Mouse (Mus musculus) forebrain, embryonic 12.5 days (tissue): Measurements from ENCODE around the gene Rtn4rl1. TPM values are rescaled to one million over a fixed set of nuclear protein-coding genes. Genes with fewer than 3 reads are reported as not detected.

Experiments used
- ATAC-seq: fragments of 200-750 bp; cut with Nextera tagmentation; 2 replicates; pipeline ENCODE4 v1.8.0; 2017; ENCODE audit warnings: moderate TSS enrichment; ENCODE audit not compliant: low FRiP score
- H3K27ac ChIP-seq: fragments of 300-500 bp; sonication (generic); 2 replicates; pipeline ENCODE4 v1.5.1; 2016; ENCODE audit warnings: mild to moderate bottlenecking
- H3K27me3 ChIP-seq: fragments of 300-500 bp; sonication (generic); 2 replicates; pipeline ENCODE4 v1.6.1; 2016; ENCODE audit warnings: mild to moderate bottlenecking
- H3K36me3 ChIP-seq: fragments of 300-500 bp; sonication (generic); replicated peaks from 2 replicates; pipeline ENCODE4 v1.6.1; 2016; ENCODE audit warnings: mild to moderate bottlenecking
- H3K4me1 ChIP-seq: fragments of 300-500 bp; sonication (generic); 2 replicates; pipeline ENCODE4 v1.6.1; 2016
- H3K4me2 ChIP-seq: fragments of 300-500 bp; sonication (generic); 2 replicates; pipeline ENCODE4 v1.6.1; 2016; ENCODE audit warnings: mild to moderate bottlenecking, moderate library complexity
- H3K4me3 ChIP-seq: fragments of 300-500 bp; sonication (generic); replicated peaks from 2 replicates; pipeline ENCODE4 v1.5.1; 2016; ENCODE audit warnings: mild to moderate bottlenecking
- H3K9ac ChIP-seq: fragments of 300-500 bp; sonication (generic); 2 replicates; pipeline ENCODE4 v1.6.1; 2016; ENCODE audit warnings: mild to moderate bottlenecking
- H3K9me3 ChIP-seq: fragments of 300-500 bp; sonication (generic); 2 replicates; pipeline ENCODE4 v1.6.1; 2016
- WGBS: fragments of 180-500 bp; shearing (Covaris S2); methylation state at CpG from one replicate; pipeline ENCODE4 v1.1.7; 2016; 5-methylcytosine and 5-hydroxymethylcytosine counted together
- polyA plus RNA-seq: library from polyadenylated mRNA; unstranded; fragments of >200 nt; fragmentation: Nextera tagmentation; extraction: Ambion mirVana; gene quantifications from 2 replicates; pipeline ENCODE4 v1.2.1, GENCODE M21; 2016

Gene Rtn4rl1
- polyA plus RNA-seq, 1 experiment from 2014 or later, result 1.7 TPM

GRCm38 (mm10) chr11:75178011-75178410 is 15.6 kb upstream of the Rtn4rl1 start:
- ATAC-seq, result no peak
- peaks cover 18% of the 10 kb centered on the region for H3K27me3 ChIP-seq
- peak overlapping the region; percentile 85; the same call in 1 of the 2 replicates for H3K27ac ChIP-seq
- no peaks in the 10 kb centered on the region for H3K9me3 ChIP-seq
- peak overlapping the region; percentile 82 for H3K9ac ChIP-seq
- peak overlapping the region; percentile 65 for H3K4me3 ChIP-seq
- peak overlapping the region; percentile 75 for H3K4me2 ChIP-seq
- peaks cover 32% of the 10 kb centered on the region; the same call in 1 of the 2 replicates for H3K36me3 ChIP-seq
- peaks cover 28% of the 10 kb centered on the region for H3K4me1 ChIP-seq
- WGBS, result 61% methylated on average over 12 of the region's 12 CpGs

- Histone ChIP-seq H3K27ac (peak within 1 kb of the TSS; percentile 85), H3K9me3 (no peaks in the 10 kb centered on the region), H3K4me1 (peaks cover 22% of the 10 kb centered on the region), H3K4me2 (peak within 1 kb of the TSS; percentile 75), H3K27me3 (peaks cover 13% of the 10 kb centered on the region), H3K4me3 (peak within 1 kb of the TSS; percentile 65), H3K9ac (peak within 1 kb of the TSS; percentile 82), H3K36me3 (peaks cover 38% of the 10 kb centered on the region; the same call in 1 of the 2 replicates)
- peak; percentile 95 for ATAC-seq
- WGBS, result 1% methylated on average over 33 of the region's 33 CpGs
These were observed 14.8 kb upstream of the Rtn4rl1 start, which contains the start of gene Ovca2 for GRCm38 (mm10) chr11:75178672-75179208. Gene Ovca2 (minus strand): TSS chr11:75178835.

GRCm38 (mm10) chr11:75183917-75184570 is 9.5 kb upstream of the Rtn4rl1 start:
- no peaks in the 10 kb centered on the region for H3K27me3 ChIP-seq
- H3K27ac ChIP-seq, result no peak overlapping the region
- no peak overlapping the region for H3K4me3 ChIP-seq
- H3K9ac ChIP-seq, result no peak overlapping the region
- H3K36me3 ChIP-seq, result peaks cover 33% of the 10 kb centered on the region
- ATAC-seq, result no peak
- peaks cover 14% of the 10 kb centered on the region for H3K4me1 ChIP-seq
- no peak overlapping the region for H3K4me2 ChIP-seq
- WGBS, result 89% methylated on average over 2 of the region's 2 CpGs
- no peaks in the 10 kb centered on the region for H3K9me3 ChIP-seq

GRCm38 (mm10) chr11:75184573-75184972 is 9.0 kb upstream of the Rtn4rl1 start:
- ATAC-seq, result no peak
- H3K9me3 ChIP-seq, result no peaks in the 10 kb centered on the region
- no peak overlapping the region for H3K4me2 ChIP-seq
- H3K27me3 ChIP-seq, result no peaks in the 10 kb centered on the region
- H3K4me1 ChIP-seq, result peaks cover 14% of the 10 kb centered on the region
- no peak overlapping the region for H3K27ac ChIP-seq
- no peak overlapping the region for H3K4me3 ChIP-seq
- WGBS, result 91% methylated on average over 5 of the region's 5 CpGs
- H3K9ac ChIP-seq, result no peak overlapping the region
- peaks cover 33% of the 10 kb centered on the region for H3K36me3 ChIP-seq

GRCm38 (mm10) chr11:75184986-75185385 is 8.6 kb upstream of the Rtn4rl1 start:
- H3K27me3 ChIP-seq, result no peaks in the 10 kb centered on the region
- no peak overlapping the region for H3K9ac ChIP-seq
- 62% methylated on average over 2 of the region's 2 CpGs for WGBS
- H3K4me3 ChIP-seq, result no peak overlapping the region
- peaks cover 33% of the 10 kb centered on the region for H3K36me3 ChIP-seq
- H3K9me3 ChIP-seq, result no peaks in the 10 kb centered on the region
- no peak for ATAC-seq
- peaks cover 17% of the 10 kb centered on the region for H3K4me1 ChIP-seq
- no peak overlapping the region for H3K4me2 ChIP-seq
- no peak overlapping the region for H3K27ac ChIP-seq

- peak; percentile 34 for ATAC-seq
- Histone ChIP-seq H3K9me3 (no peaks in the 10 kb centered on the region), H3K4me3 (peak overlapping the region; percentile 72), H3K4me1 (peaks cover 46% of the 10 kb centered on the region), H3K4me2 (peak overlapping the region; percentile 93), H3K27me3 (peaks cover 43% of the 10 kb centered on the region), H3K36me3 (no peaks in the 10 kb centered on the region), H3K27ac (no peak overlapping the region), H3K9ac (peak overlapping the region; percentile 70)
- under 1% methylated on average over 22 of the region's 22 CpGs for WGBS
These were observed 3.7 kb upstream of the Rtn4rl1 start for GRCm38 (mm10) chr11:75189713-75190370.

GRCm38 (mm10) chr11:75190371-75190724 is 3.2 kb upstream of the Rtn4rl1 start:
- Histone ChIP-seq H3K4me1 (peaks cover 47% of the 10 kb centered on the region), H3K4me3 (peak overlapping the region; percentile 72), H3K4me2 (peak overlapping the region; percentile 93), H3K27ac (no peak overlapping the region), H3K9me3 (no peaks in the 10 kb centered on the region), H3K36me3 (no peaks in the 10 kb centered on the region), H3K27me3 (peaks cover 48% of the 10 kb centered on the region), H3K9ac (peak overlapping the region; percentile 70)
- WGBS, result under 1% methylated on average over 24 of the region's 24 CpGs
- peak; percentile 83 for ATAC-seq

GRCm38 (mm10) chr11:75190905-75191441 is 2.6 kb upstream of the Rtn4rl1 start, which contains the start of gene Dph1:
Gene Dph1 (minus strand): TSS chr11:75191241.
- WGBS, result 40% methylated on average over 5 of the region's 5 CpGs
- Histone ChIP-seq H3K27ac (no peak within 1 kb of the TSS), H3K9me3 (no peaks in the 10 kb centered on the region), H3K4me2 (peak within 1 kb of the TSS; percentile 93), H3K9ac (peak within 1 kb of the TSS; percentile 70), H3K4me1 (peaks cover 53% of the 10 kb centered on the region), H3K27me3 (peaks cover 54% of the 10 kb centered on the region), H3K4me3 (peak within 1 kb of the TSS; percentile 72), H3K36me3 (no peaks in the 10 kb centered on the region)
- no peak for ATAC-seq

- Histone ChIP-seq H3K9ac (no peak overlapping the region), H3K36me3 (no peaks in the 10 kb centered on the region), H3K27me3 (peaks cover 63% of the 10 kb centered on the region), H3K4me3 (no peak overlapping the region), H3K27ac (no peak overlapping the region), H3K4me2 (no peak overlapping the region), H3K9me3 (no peaks in the 10 kb centered on the region), H3K4me1 (peaks cover 56% of the 10 kb centered on the region)
- ATAC-seq, result no peak
- 64% methylated on average over 6 of the region's 6 CpGs for WGBS
These were observed 1.7 kb upstream of the Rtn4rl1 start for GRCm38 (mm10) chr11:75191841-75192240.

GRCm38 (mm10) chr11:75192336-75193214 is 1.0 kb upstream of the Rtn4rl1 start:
- H3K36me3 ChIP-seq, result no peaks in the 10 kb centered on the region
- H3K4me3 ChIP-seq, result peak overlapping the region; percentile 49
- H3K9ac ChIP-seq, result no peak overlapping the region
- H3K9me3 ChIP-seq, result no peaks in the 10 kb centered on the region
- 24% methylated on average over 13 of the region's 13 CpGs for WGBS
- no peak for ATAC-seq
- peaks cover 58% of the 10 kb centered on the region for H3K4me1 ChIP-seq
- H3K27me3 ChIP-seq, result peaks cover 69% of the 10 kb centered on the region
- H3K27ac ChIP-seq, result no peak overlapping the region
- H3K4me2 ChIP-seq, result peak overlapping the region; percentile 69

- peaks cover 86% of the 10 kb centered on the region for H3K27me3 ChIP-seq
- H3K9ac ChIP-seq, result peak overlapping the region; percentile 48
- H3K4me3 ChIP-seq, result peak overlapping the region; percentile 49
- peaks cover 55% of the 10 kb centered on the region for H3K4me1 ChIP-seq
- no peaks in the 10 kb centered on the region for H3K36me3 ChIP-seq
- peak overlapping the region; percentile 69 for H3K4me2 ChIP-seq
- under 1% methylated on average over 52 of the region's 52 CpGs for WGBS
- no peak overlapping the region for H3K27ac ChIP-seq
- no peaks in the 10 kb centered on the region for H3K9me3 ChIP-seq
- no peak for ATAC-seq
These were observed 702 bp downstream of the Rtn4rl1 start for GRCm38 (mm10) chr11:75194121-75194849.
